Mouse (Mus musculus): Measurements from ENCODE around the gene Ahnak2.
"Not testable (repeated sequence)": the region's sequence is repeated elsewhere in the genome, so short reads cannot be mapped to it uniquely, and the experiment has no call there.

DNA sequence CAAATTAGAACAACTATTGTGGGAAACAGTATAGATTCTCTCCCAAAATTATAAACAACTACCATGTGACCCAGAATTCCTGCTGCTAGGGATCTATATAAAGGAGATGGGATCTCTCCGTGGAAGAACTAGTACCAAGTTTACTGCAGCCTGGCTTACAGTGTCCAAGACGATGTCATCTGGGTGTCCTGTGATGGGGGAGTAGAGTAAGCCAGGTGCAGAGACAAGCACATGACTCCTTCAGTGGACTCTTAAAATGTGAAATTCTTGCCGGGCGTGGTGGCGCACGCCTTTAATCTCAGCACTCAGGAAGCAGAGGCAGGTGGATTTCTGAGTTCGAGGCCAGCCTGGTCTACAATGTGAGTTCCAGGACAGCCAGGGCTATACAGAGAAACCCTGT, 14.4 kb upstream of the Ahnak2 start:
- TF ChIP-seq POLR2A, CTCF (IDR thresholded peaks at IDR 0.05; ENCODE audit: extremely low read depth, insufficient read depth, low read length): not testable (repeated sequence)

Data from cortical plate, adult 2 months (tissue).